Mouse (Mus musculus): Measurements from ENCODE around the gene Bbs2. TPM values are rescaled to one million over a fixed set of nuclear protein-coding genes. Genes with fewer than 3 reads are reported as not detected.

Gene Bbs2
- polyA plus RNA-seq, 1 experiment from 2014 or later = 13.3 TPM

- Histone ChIP-seq H3K9me3 (replicated peaks) (no peaks in the 10 kb centered on the region), H3K4me1 (no peaks in the 10 kb centered on the region), H3K4me3 (no peak overlapping the region), H3K36me3 (peaks cover 76% of the 10 kb centered on the region), H3K27me3 (ENCODE audit: low read depth, poor library complexity, severe bottlenecking) (no peaks in the 10 kb centered on the region), H3K27ac (no peak overlapping the region)
- no peak for DNase-seq (ENCODE audit: low spot score)
- 96% methylated on average over 9 of the region's 9 CpGs for WGBS
Measured at GRCm38 (mm10) chr8:94029701-94030100, 69.0 kb downstream of the Bbs2 start.

GRCm38 (mm10) chr8:94023916-94024315 is 74.8 kb downstream of the Bbs2 start:
- WGBS = 95% methylated on average over 6 of the region's 6 CpGs
- no peak overlapping the region for H3K27ac ChIP-seq

More at GRCm38 (mm10) chr8:94023916-94024315, 74.8 kb downstream of the Bbs2 start:
- no peak for DNase-seq (ENCODE audit: low spot score)
- Histone ChIP-seq H3K4me1 (no peaks in the 10 kb centered on the region), H3K9me3 (replicated peaks) (no peaks in the 10 kb centered on the region), H3K36me3 (peaks cover 89% of the 10 kb centered on the region), H3K27me3 (ENCODE audit: low read depth, poor library complexity, severe bottlenecking) (no peaks in the 10 kb centered on the region), H3K4me3 (no peak overlapping the region)

Other genes starting within 250 kb of the Bbs2 start
- gene Amfr, start 86.1 kb downstream of the Bbs2 start, polyA plus RNA-seq (2016; fragmentation: Nextera tagmentation; extraction: Ambion mirVana) = 35.9 and 39.1 TPM in 2 replicates
- 147 and 161 TPM in 2 replicates for gene Nudt21, start 61.9 kb downstream of the Bbs2 start, polyA plus RNA-seq (2016; fragmentation: Nextera tagmentation; extraction: Ambion mirVana)
- gene Ogfod1, start 61.7 kb downstream of the Bbs2 start, polyA plus RNA-seq (2016; fragmentation: Nextera tagmentation; extraction: Ambion mirVana) = 13.6 and 15.4 TPM in 2 replicates
- gene Mt4, start 38.3 kb upstream of the Bbs2 start, polyA plus RNA-seq (2016; fragmentation: Nextera tagmentation; extraction: Ambion mirVana) = not detected in 2 replicates
- 0.30 TPM in 1 of 2 replicates, not detected in the other for gene Mt3, start 53.7 kb upstream of the Bbs2 start, polyA plus RNA-seq (2016; fragmentation: Nextera tagmentation; extraction: Ambion mirVana)
- gene Mt2, start 73.7 kb upstream of the Bbs2 start, polyA plus RNA-seq (2016; fragmentation: Nextera tagmentation; extraction: Ambion mirVana) = 30.0 and 45.6 TPM in 2 replicates
- gene Mt1, start 80.2 kb upstream of the Bbs2 start, polyA plus RNA-seq (2016; fragmentation: Nextera tagmentation; extraction: Ambion mirVana) = 105 and 163 TPM in 2 replicates
- 139 and 146 TPM in 2 replicates for gene Nup93, start 115.6 kb upstream of the Bbs2 start, polyA plus RNA-seq (2016; fragmentation: Nextera tagmentation; extraction: Ambion mirVana)
- not detected in 2 replicates for gene Slc12a3, start 230.3 kb upstream of the Bbs2 start, polyA plus RNA-seq (2016; fragmentation: Nextera tagmentation; extraction: Ambion mirVana)

Measured in limb, embryonic 10.5 days (tissue).